Comparison of ENCODE assay signal across 8 mouse cellular contexts in the genomic region with DNA sequence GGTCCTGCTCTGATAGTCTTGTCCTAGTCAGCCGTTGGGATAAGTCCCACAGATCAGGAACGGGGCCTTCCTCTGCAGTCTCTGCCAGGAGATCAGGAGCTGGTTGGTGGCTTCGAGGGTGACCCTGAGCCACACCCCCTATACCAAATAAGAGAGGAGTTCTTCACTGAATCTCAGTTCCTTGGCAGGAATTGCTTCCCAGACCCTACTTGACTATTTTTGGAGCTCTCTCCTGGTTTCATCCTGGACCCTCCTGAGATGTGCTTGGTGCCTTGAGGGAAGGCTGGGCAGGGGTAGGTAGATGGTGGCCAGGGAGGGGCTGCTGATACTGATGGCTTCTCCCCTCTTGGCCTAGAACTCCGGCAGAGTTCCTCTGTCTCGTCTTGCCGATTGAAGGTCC. TPM values are rescaled to one million over a fixed set of nuclear protein-coding genes. Genes with fewer than 3 reads are reported as not detected.
DNase-seq lines count a peak whose midpoint lies in the region; ATAC-seq and TF ChIP-seq lines count a peak whose summit lies in the region.

No protein-coding gene starts in this region.

- no peak overlapping the region for H3K9ac ChIP-seq in heart, embryonic 12.5 days
- H3K9ac ChIP-seq in CH12.LX (ENCODE audit: insufficient read depth, low read depth) = peak overlapping the region; percentile 75
- H3K9ac ChIP-seq in forebrain, embryonic 13.5 days = no peak overlapping the region
- 0 out of 2 replicates have a peak overlapping the region, but pooled peaks have one; percentile 98 for H3K9ac ChIP-seq in liver, embryonic 14.5 days (replicated peaks)

- dilution Hi-C loops in CH12.LX (cut with MboI; ENCODE audit: extremely low pct_ligation_motif_present, extremely low pct_unique_long_range_greater_than_20kb, low sequenced_read_pairs) = no loop called here

- DNase-seq in heart, adult 18-20 months = no peak
- no peak for DNase-seq in CH12.LX (ENCODE audit: extremely low read depth)
- DNase-seq in liver, embryonic 14.5 days (ENCODE audit: low read depth in 3 of 3, low spot score in 3 of 3) = no peak
- DNase-seq in ovary, postnatal 36 days (ENCODE audit: low spot score) = no peak
- no peak for DNase-seq in layer of hippocampus, adult 11-12 months (ENCODE audit: low spot score)
- DNase-seq in gastrocnemius, postnatal 10 days = no peak

- H3K4me2 ChIP-seq in heart, embryonic 12.5 days = peak overlapping the region; percentile 92
- peak overlapping the region; percentile 61 for H3K4me2 ChIP-seq in CH12.LX (ENCODE audit: insufficient read depth, low read depth, poor library complexity, severe bottlenecking)
- H3K4me2 ChIP-seq in forebrain, embryonic 13.5 days = peak overlapping the region; percentile 19; the same call in 1 of the 2 replicates
- peak overlapping the region; percentile 91 for H3K4me2 ChIP-seq in liver, embryonic 14.5 days (ENCODE audit: low read depth)

- peaks cover 59% of the 10 kb centered on the region for H3K4me1 ChIP-seq in heart, embryonic 12.5 days (replicated peaks)
- peaks cover 12 to 61% of the 10 kb centered on the region in 2 experiments for H3K4me1 ChIP-seq in CH12.LX (ENCODE audit: control insufficient read depth in 1 of 2, insufficient read depth in 2 of 2)
- peaks cover 34% of the 10 kb centered on the region for H3K4me1 ChIP-seq in forebrain, embryonic 13.5 days
- H3K4me1 ChIP-seq in liver, embryonic 14.5 days (replicated peaks; ENCODE audit: control insufficient read depth in 2 of 2, insufficient read depth in 2 of 2, low read length in 1 of 2) = peaks cover 14 to 32% of the 10 kb centered on the region in 2 experiments

- H3K79me2 ChIP-seq in CH12.LX (replicated peaks; ENCODE audit: control insufficient read depth, extremely low read depth, insufficient read depth, poor library complexity, severe bottlenecking) = peaks cover 25% of the 10 kb centered on the region

- no peak for TF ChIP-seq CTCF in CH12.LX (conservative IDR thresholded peaks at IDR 0.05 in 1 of 2, IDR thresholded peaks at IDR 0.05 in 1 of 2; ENCODE audit: low read depth in 2 of 2, low read length in 2 of 2)
- TF ChIP-seq CTCF in liver, embryonic 14.5 days (IDR thresholded peaks at IDR 0.05; ENCODE audit: low read depth) = no peak

- TF ChIP-seq RAD21 in CH12.LX (IDR thresholded peaks at IDR 0.05; ENCODE audit: low read depth, low read length) = no peak

- no peak for TF ChIP-seq POLR2A in CH12.LX (IDR thresholded peaks at IDR 0.05; ENCODE audit: low read depth, low read length)

- ATAC-seq in heart, embryonic 12.5 days (ENCODE audit: insufficient number of reproducible peaks, low FRiP score) = no peak
- no peak for ATAC-seq in forebrain, embryonic 13.5 days
- no peak for ATAC-seq in liver, embryonic 14.5 days (ENCODE audit: insufficient read depth)

- no peak overlapping the region for H3K27ac ChIP-seq in heart, embryonic 12.5 days (ENCODE audit: poor library complexity, severe bottlenecking)
- peak overlapping the region; percentile 91 for H3K27ac ChIP-seq in CH12.LX (ENCODE audit: insufficient read depth, low read depth)
- H3K27ac ChIP-seq in forebrain, embryonic 13.5 days = peak overlapping the region; percentile 58; the same call in 1 of the 2 replicates
- H3K27ac ChIP-seq in liver, embryonic 14.5 days = peak overlapping the region; percentile 56

- no peaks in the 10 kb centered on the region for H3K27me3 ChIP-seq in heart, embryonic 12.5 days (replicated peaks)
- no peaks in the 10 kb centered on the region for H3K27me3 ChIP-seq in CH12.LX (replicated peaks)
- H3K27me3 ChIP-seq in forebrain, embryonic 13.5 days = peaks cover 9% of the 10 kb centered on the region; the same call in 1 of the 2 replicates
- H3K27me3 ChIP-seq in liver, embryonic 14.5 days (ENCODE audit: control insufficient read depth, insufficient read depth, low read length) = no peaks in the 10 kb centered on the region

- H3K4me3 ChIP-seq in heart, embryonic 12.5 days = no peak overlapping the region
- H3K4me3 ChIP-seq in CH12.LX (replicated peaks in 1 of 3; ENCODE audit: low read depth in 2 of 3, low read length in 2 of 3, poor library complexity in 1 of 3) = peak overlapping the region; percentile 35 to 48 (median 44)
- H3K4me3 ChIP-seq in forebrain, embryonic 13.5 days = no peak overlapping the region
- peak overlapping the region; percentile 78 to 97 for H3K4me3 ChIP-seq in liver, embryonic 14.5 days (ENCODE audit: insufficient read depth in 1 of 2, low read depth in 2 of 2, low read length in 2 of 2)

- no peak for TF ChIP-seq EP300 in CH12.LX (IDR thresholded peaks at IDR 0.05; ENCODE audit: low read length)
- no peak for TF ChIP-seq EP300 in liver, embryonic 14.5 days (IDR thresholded peaks at IDR 0.05; ENCODE audit: low read depth)

- in situ Hi-C loops in CH12.LX (cut with MboI; ENCODE audit: low pct_ligation_motif_present, low pct_unique_long_range_greater_than_20kb, low sequenced_read_pairs) = no loop called here

- H3K9me3 ChIP-seq in heart, embryonic 12.5 days (replicated peaks) = no peaks in the 10 kb centered on the region
- H3K9me3 ChIP-seq in CH12.LX (replicated peaks; ENCODE audit: low read length) = no peaks in the 10 kb centered on the region
- no peaks in the 10 kb centered on the region for H3K9me3 ChIP-seq in forebrain, embryonic 13.5 days (replicated peaks)
- H3K9me3 ChIP-seq in liver, embryonic 14.5 days (ENCODE audit: control insufficient read depth, low read length) = no peaks in the 10 kb centered on the region

- peaks cover 43% of the 10 kb centered on the region for H3K36me3 ChIP-seq in heart, embryonic 12.5 days
- peaks cover 44 to 66% of the 10 kb centered on the region in 2 experiments for H3K36me3 ChIP-seq in CH12.LX (replicated peaks in 1 of 2; ENCODE audit: control insufficient read depth in 1 of 2, insufficient read depth in 1 of 2, low read length in 1 of 2)
- peaks cover 4% of the 10 kb centered on the region; the same call in 1 of the 2 replicates for H3K36me3 ChIP-seq in forebrain, embryonic 13.5 days (ENCODE audit: poor library complexity, severe bottlenecking)
- peaks cover 66% of the 10 kb centered on the region for H3K36me3 ChIP-seq in liver, embryonic 14.5 days (replicated peaks; ENCODE audit: control insufficient read depth, insufficient read depth, low read depth)

- 73% methylated on average over 6 of the region's 6 CpGs for WGBS in heart, embryonic 12.5 days
- 87% methylated on average over 6 of the region's 6 CpGs for WGBS in forebrain, embryonic 13.5 days
- WGBS in liver, embryonic 14.5 days (ENCODE audit: insufficient replicate concordance) = 76% methylated on average over 6 of the region's 6 CpGs

TF ChIP-seq in CH12.LX, 34 proteins besides CTCF, POLR2A, EP300 and RAD21:
- no peak for TF ChIP-seq ZMIZ1 (IDR thresholded peaks at IDR 0.05; ENCODE audit: low read depth, low read length)

RNA-seq across cellular contexts. Expression of a gene that starts 3.2 kb away (rescaled TPM):
- 240 and 245 TPM in 2 replicates for polyA plus RNA-seq in heart, embryonic 12.5 days (2016; fragmentation: Nextera tagmentation; extraction: Ambion mirVana)
- total RNA-seq in heart, adult 18-20 months (2021) = 100 to 1,000 TPM; 255 to 377 TPM
- total RNA-seq in CH12.LX (2012; rRNA removed) (94.0 and 131 TPM in 2 replicates), CH12.LX (2014; rRNA removed) (102 and 131 TPM in 2 replicates)
- polyA plus RNA-seq in CH12.LX (2012; ENCODE audit: insufficient read length, low read depth) = 542 and 635 TPM in 2 replicates
- 43.9 and 46.0 TPM in 2 replicates for polyA plus RNA-seq in forebrain, embryonic 13.5 days (2015; fragmentation: Nextera tagmentation; extraction: Ambion mirVana)
- polyA plus RNA-seq in liver, embryonic 14.5 days (2012; rRNA removed) = 329 and 337 TPM in 2 replicates
- 556 and 628 TPM in 2 replicates for polyA plus RNA-seq in liver, embryonic 14.5 days (2014; fragmentation: Nextera tagmentation; extraction: Ambion mirVana)
- total RNA-seq in gastrocnemius, postnatal 10 days (2021) = 100 to 1,000 TPM; 133 to 155 TPM

RNA-seq across cellular contexts. Expression of a gene that starts 18.4 kb away (rescaled TPM):
- polyA plus RNA-seq in heart, embryonic 12.5 days (2016; fragmentation: Nextera tagmentation; extraction: Ambion mirVana) = 0.10 and 0.28 TPM in 2 replicates
- total RNA-seq in heart, adult 18-20 months (2021) = under 1 TPM in 1 of 2 experiments, not detected in 1; 0.18 TPM
- 11.8 and 15.6 TPM in 2 replicates for total RNA-seq in CH12.LX (2012; rRNA removed)
- total RNA-seq in CH12.LX (2014; rRNA removed) = 24.5 and 32.0 TPM in 2 replicates
- polyA plus RNA-seq in CH12.LX (2012; ENCODE audit: insufficient read length, low read depth) = 13.9 and 17.8 TPM in 2 replicates
- 2.1 and 3.7 TPM in 2 replicates for polyA plus RNA-seq in forebrain, embryonic 13.5 days (2015; fragmentation: Nextera tagmentation; extraction: Ambion mirVana)
- polyA plus RNA-seq in liver, embryonic 14.5 days (2012; rRNA removed) = 0.58 and 0.64 TPM in 2 replicates
- polyA plus RNA-seq in liver, embryonic 14.5 days (2014; fragmentation: Nextera tagmentation; extraction: Ambion mirVana) = 2.0 and 2.3 TPM in 2 replicates
- total RNA-seq in gastrocnemius, postnatal 10 days (2021) = not detected

RNA-seq across cellular contexts. Expression of a gene that starts 23.6 kb away (rescaled TPM):
- 0.10 and 0.20 TPM in 2 replicates for polyA plus RNA-seq in heart, embryonic 12.5 days (2016; fragmentation: Nextera tagmentation; extraction: Ambion mirVana)
- total RNA-seq in heart, adult 18-20 months (2021) = 10 to 100 TPM; 15.7 to 43.8 TPM
- total RNA-seq in CH12.LX (2012; rRNA removed) (not detected in 2 replicates), CH12.LX (2014; rRNA removed) (not detected in 2 replicates)
- 0.13 TPM in 1 of 2 replicates, not detected in the other for polyA plus RNA-seq in CH12.LX (2012; ENCODE audit: insufficient read length, low read depth)
- not detected in 2 replicates for polyA plus RNA-seq in forebrain, embryonic 13.5 days (2015; fragmentation: Nextera tagmentation; extraction: Ambion mirVana)
- polyA plus RNA-seq in liver, embryonic 14.5 days (2012; rRNA removed) = 0.02 TPM in 1 of 2 replicates, not detected in the other
- polyA plus RNA-seq in liver, embryonic 14.5 days (2014; fragmentation: Nextera tagmentation; extraction: Ambion mirVana) = not detected in 2 replicates
- total RNA-seq in gastrocnemius, postnatal 10 days (2021) = 10 to 100 TPM; 77.1 to 79.5 TPM

RNA-seq across cellular contexts. Expression of a gene that starts 40.5 kb away (rescaled TPM):
- 18.9 and 19.2 TPM in 2 replicates for polyA plus RNA-seq in heart, embryonic 12.5 days (2016; fragmentation: Nextera tagmentation; extraction: Ambion mirVana)
- total RNA-seq in heart, adult 18-20 months (2021) = 10 to 100 TPM; 16.2 to 17.6 TPM
- total RNA-seq in CH12.LX (2012; rRNA removed) (22.9 and 25.5 TPM in 2 replicates), CH12.LX (2014; rRNA removed) (20.3 and 24.1 TPM in 2 replicates)
- 22.0 and 24.1 TPM in 2 replicates for polyA plus RNA-seq in CH12.LX (2012; ENCODE audit: insufficient read length, low read depth)
- 17.0 TPM in 2 replicates for polyA plus RNA-seq in forebrain, embryonic 13.5 days (2015; fragmentation: Nextera tagmentation; extraction: Ambion mirVana)
- 6.0 and 9.4 TPM in 2 replicates for polyA plus RNA-seq in liver, embryonic 14.5 days (2012; rRNA removed)
- polyA plus RNA-seq in liver, embryonic 14.5 days (2014; fragmentation: Nextera tagmentation; extraction: Ambion mirVana) = 13.9 and 14.7 TPM in 2 replicates
- 1 to 10 TPM; 8.2 to 8.9 TPM for total RNA-seq in gastrocnemius, postnatal 10 days (2021)

Comparison
In these comparisons a context has a peak if more than half of its experiments do, and no peak if none do; other contexts are left out.
1. H3K4me2 ChIP-seq: peak in every context shown above with its lines; median percentile 92 in heart, embryonic 12.5 days; 91 in liver, embryonic 14.5 days; 61 in CH12.LX; 19 in forebrain, embryonic 13.5 days.
2. H3K4me3 ChIP-seq: peak in CH12.LX (3 of 3) and liver, embryonic 14.5 days (2 of 2); none in heart, embryonic 12.5 days (single experiment) and forebrain, embryonic 13.5 days (single experiment).
3. H3K9ac ChIP-seq: peak in CH12.LX (single experiment) and liver, embryonic 14.5 days (single experiment); none in heart, embryonic 12.5 days (single experiment) and forebrain, embryonic 13.5 days (single experiment).